Mouse (Mus musculus): ENCODE measurements around the gene Srpk2.

GRCm38 (mm10) chr5:23576336-23577094 is 107.9 kb downstream of the Srpk2 start:
- TF ChIP-seq CTCF (IDR thresholded peaks at IDR 0.05) = no peak
- no peak for TF ChIP-seq POLR2A (IDR thresholded peaks at IDR 0.05; ENCODE audit: insufficient read depth, low read depth, low read length)

Measured in heart, adult 2 months (tissue).